Mouse (Mus musculus): Measurements from ENCODE around the gene Wfdc1.

The Wfdc1 gene

DNA sequence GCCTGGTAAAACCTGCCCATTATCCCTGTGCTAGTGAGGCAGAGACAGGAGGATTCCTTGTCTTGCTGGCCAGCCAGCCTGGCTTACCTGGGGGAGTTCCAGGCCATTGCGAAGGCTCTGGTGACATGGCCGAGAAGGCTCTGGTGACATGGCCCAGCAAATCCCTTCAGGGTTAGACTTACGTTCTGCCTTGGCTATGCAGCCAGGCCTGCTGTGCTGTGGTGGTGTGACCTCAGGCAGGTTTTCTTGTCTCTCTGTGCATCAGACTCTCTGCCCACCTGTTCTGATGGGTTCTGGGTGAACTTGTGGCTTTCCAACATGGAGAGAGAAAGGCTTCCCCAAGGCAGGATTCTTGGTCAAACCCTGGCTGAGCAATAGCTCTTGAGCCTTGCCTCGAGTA is 28.8 kb upstream of the Wfdc1 start:
- in situ Hi-C loops (cut with MboI, MseI), result no loop called here

DNA sequence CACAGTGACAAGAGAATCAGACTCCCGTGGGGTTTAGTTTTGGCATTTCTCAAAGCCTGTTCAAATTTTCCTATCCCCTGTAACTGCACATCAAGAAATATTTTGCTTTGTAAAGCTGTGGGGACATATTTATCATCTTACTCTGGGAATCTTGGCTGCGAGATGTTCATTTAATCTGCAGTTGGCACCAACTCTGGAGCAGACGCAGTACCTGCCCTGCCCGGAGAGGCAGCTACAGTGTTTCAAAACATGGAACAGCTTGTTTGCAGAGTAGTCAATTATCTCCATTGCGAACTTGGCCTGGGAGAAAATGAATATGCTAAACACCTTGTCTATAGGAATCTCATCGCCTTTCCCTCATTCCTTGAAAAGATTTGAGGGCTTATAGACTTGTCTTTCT is 27.9 kb upstream of the Wfdc1 start:
- in situ Hi-C loops (cut with MboI, MseI), result no loop called here

DNA sequence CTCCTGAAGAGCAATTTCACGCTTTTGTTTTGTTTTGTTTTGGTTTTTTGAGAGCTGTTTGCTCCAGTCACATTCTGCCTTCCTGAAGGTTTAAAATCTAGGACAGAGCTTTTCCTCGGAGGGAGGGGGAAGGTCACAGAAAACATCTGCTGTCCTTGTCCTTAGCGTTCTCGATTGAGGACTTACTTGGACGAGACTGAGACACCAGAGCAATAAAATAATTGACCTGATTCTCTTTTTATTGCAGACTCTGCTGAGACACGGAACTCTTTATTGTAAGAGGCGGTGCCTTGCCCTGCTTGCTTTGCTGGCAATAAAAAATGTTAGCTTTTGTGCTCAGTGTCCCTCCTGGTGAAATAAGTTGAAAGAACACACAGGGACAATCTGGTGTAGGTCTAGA is 26.4 kb upstream of the Wfdc1 start:
- in situ Hi-C loops (cut with MboI, MseI), result no loop called here

DNA sequence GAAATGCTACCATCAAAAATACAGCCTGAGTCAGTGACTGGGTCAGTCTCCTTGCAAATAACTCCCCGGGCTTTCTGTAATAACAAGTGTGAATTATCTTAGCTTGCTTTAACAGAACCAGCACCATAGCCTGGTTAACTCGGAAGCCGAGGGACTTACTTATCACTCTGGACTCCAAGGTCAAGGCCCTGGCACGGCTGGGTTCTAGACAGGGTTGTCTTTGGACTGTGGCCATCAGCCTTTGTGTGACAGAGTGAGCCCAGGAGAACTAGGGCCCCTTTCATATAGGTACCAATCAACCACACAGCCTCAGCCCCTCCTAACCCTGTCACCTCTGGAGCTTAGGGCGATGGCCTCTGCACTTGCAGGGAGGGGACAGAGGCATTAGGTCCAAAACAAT is 25.1 kb upstream of the Wfdc1 start:
- in situ Hi-C loops (cut with MboI, MseI), result no loop called here

DNA sequence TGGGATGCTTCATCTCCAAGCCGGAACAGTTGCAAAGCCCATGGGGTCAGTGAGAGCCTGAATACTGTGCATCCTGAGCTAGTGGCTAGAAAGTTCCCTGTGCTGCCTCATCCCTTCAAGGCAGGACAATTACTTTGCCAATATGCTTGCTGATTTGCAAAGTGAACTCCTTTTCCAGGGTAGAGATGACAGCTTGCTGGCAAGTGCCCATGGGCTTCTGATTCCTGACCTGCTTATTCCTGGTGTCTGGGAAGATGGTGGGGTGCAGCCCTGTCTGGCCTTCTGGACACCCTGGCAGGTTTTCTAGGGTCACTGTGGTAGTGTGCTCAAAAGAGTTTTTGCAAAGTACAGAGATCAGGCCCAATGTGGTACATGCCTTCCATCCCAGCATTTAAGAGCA is 23.2 kb upstream of the Wfdc1 start:
- in situ Hi-C loops (cut with MboI, MseI), result no loop called here

DNA sequence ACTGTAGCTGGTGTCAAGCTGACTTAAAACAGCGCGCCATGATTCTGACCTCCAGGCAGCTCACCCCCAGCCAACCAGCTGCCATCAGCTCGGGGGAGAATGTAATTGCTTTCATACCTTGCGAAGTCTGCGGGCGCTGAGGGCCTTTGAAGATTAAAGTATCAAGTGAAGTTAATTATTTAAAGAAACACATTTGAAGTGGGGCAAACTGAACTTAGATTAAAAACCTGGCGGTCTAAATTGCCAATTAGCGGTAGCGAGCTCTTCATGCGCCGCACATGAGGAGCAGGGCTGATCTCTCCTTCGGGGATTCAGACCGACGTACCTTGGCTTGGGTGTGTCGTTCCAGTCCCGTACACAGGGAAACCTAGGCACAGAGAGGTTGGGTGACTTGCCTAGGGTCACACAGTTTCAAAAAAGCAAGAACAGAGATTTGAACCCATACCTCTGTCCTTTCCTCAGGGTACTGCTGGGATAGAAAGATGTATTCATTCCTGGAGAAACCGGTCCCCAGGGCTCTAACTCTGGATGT is 21.7 kb upstream of the Wfdc1 start:
- in situ Hi-C loops (cut with MboI, MseI), result no loop called here

DNA sequence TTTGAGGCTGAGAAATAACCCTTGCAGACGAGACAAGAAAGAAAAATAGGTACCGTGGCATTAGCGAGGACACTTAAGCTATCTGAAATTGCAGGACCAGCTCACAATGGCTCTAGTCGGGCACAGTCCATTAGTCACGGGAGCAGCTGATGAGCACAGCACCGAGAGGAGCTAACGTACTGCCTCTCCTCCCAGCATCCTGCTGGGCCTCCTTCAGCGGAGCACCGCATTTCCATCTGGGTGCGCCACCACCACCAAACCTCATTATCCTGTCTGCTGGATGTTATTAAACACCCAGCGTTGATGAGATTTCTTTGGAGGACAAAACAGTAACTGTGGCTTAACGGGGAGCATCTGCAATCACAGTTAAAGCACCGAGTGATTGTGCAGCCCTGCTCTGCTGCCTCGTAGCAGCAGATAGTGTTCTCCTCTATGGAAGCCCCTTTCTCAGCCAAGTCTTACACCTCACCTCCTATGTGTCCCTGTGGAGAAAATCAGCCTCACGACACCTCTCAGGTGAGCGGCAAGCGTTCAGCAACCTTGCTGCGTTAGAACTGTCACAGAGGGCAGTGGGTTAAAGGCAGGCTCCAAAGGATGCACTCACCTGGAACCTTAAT is 21.1 kb upstream of the Wfdc1 start:
- in situ Hi-C loops (cut with MboI, MseI), result no loop called here

DNA sequence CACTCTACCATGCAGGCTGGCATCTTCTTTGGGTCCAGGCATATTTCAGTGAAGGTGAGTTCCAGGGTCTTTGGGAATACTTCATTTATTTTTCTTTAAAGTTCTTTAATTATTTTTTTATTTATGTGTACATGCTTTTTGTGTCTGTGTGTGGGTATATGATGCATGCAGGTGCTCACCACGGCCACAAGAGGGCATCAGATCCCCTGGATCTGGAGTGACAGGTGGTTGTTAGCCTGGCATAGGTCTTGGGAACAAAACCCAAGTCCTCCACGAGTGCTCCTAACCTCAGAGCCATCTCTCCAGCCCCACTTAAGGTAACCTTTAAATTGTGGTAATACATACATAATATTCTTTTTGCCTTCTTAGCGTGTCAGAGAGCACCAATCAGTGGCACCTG is 20.0 kb upstream of the Wfdc1 start:
- in situ Hi-C loops (cut with MboI, MseI), result no loop called here

DNA sequence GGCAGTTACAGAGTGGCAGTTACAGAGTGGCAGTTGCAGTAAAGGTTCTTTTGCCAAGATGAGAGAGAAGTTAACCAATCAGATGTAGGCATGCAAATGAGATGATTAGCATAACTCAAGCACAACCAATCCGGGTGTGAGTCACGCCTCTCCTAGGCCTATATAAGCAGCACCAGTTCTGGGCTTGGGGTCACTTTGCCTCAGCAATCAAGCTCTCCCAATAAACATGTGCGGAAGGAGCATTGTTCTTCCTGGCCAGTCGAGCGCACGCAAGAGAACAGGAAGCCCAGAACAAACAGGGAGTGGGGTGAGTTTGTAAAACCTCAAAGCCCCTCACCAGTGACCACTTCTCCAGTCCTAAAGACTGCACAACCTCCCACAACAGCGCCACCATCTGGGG is 19.3 kb upstream of the Wfdc1 start:
- in situ Hi-C loops (cut with MboI, MseI), result no loop called here

DNA sequence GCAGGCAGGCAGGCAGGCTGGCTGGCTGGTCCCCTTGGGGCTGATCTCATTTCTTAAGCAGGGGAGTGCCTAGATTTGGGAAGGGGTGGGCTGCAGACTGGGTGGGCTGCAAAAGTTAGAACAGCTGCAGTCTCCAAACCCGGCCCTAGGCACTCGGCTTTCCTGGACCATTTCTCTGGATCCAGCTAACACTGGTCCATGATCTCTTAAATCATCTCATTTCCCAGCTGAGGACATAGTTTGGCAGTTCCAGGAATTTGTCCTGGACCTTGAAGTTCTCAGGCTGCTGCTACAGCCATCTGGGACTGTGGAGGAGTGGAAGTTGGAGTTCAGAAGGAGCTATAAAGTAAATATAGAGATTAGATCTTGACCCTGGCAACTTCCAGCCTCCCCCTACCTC is 14.8 kb upstream of the Wfdc1 start:
- in situ Hi-C loops (cut with MboI, MseI), result no loop called here

DNA sequence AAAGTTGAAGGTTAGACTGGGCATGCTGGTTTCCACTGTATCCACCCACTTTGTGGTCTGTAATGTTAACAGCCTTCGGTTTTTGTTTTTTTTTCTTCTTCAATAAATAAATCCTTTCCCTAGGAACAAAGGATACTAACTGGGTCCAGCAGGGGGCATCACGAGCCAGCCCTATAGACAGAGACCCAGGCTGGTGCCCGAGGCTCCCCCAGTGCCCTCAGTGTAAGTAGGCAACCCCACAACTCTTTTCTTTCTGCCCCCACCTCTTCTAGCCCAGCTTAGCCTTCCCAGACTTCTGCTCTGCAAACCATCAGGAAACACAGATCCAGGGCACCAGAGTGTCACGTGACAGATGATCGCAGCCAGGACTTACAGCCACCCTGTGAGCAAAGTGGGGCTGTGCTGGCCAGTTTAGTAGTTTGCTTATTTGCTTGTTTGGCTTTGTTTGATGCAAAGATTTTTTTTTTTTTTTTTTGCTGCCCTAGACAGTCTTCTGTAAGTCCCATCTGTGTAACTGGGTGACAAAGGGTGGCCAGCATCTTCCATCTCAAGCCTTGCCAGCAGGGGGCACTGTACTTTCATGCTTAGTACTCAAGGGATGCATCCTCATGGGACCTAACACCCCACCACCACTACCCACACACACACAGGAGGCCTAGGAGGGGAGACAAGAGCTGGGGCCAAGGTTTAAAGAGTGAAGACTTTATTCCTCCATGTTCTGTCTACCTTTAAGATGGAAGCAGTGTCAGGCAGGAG is 9.3 kb upstream of the Wfdc1 start:
- in situ Hi-C loops (cut with MboI, MseI), result no loop called here

DNA sequence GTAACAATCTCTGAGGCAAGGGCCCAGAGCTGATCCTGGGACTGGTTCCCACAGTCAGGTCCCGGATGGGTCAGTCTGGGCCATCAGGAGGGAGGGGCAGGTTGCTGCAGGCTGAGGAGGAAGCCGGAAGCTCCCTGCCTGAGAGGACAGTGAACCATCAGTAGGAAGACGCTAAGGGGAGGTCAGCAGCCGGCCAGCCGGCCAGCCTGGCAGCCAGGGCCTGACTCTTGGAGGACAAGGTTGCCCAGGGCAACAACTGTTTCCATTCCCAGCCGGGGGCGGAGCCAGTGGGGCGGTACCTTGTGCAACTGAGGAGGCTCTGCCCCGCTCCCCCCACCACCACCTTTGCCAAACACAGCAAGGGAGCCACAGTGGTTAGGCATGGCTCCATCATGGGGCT is 5.1 kb upstream of the Wfdc1 start:
- in situ Hi-C loops (cut with MboI, MseI), result no loop called here

DNA sequence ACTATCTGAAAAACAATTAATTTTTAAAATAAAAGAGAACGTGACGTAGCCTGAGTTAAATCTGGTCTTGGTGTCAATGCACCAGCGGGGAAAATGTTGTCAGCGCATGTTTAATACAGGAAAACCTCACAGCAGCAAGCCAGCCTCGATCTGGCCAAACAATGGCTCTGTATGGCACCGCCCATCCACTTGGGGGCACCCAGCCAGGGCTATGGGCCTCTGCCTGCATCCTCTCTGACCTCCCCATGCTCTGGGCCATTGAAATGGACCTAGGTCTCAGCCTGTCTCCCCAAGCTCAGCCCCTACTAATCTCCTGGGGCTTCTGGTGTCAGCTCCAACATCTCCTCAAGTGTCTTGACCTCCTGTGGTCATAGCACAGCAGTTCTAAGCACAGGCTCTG is 4.3 kb upstream of the Wfdc1 start:
- in situ Hi-C loops (cut with MboI, MseI), result no loop called here

DNA sequence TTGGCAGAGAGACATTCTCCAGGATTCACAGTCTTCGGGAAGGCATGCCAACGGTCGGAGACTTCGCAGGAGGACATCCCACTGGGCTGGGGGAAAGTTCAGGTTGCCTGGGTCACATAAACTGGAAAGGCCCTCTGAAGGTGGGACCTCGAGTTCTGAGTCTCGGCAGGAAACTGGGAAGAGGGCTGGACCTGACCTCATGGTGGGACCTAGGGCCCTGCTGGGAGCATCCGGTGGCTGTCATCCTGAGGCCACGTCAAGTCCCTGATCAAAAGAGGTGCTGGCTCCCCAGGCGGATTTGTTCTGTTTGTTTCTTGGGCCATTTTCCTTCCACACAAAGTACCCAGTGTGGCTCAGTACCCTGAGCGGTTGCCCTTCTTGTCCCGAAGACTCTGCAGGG is 2.7 kb upstream of the Wfdc1 start:
- in situ Hi-C loops (cut with MboI, MseI), result no loop called here

DNA sequence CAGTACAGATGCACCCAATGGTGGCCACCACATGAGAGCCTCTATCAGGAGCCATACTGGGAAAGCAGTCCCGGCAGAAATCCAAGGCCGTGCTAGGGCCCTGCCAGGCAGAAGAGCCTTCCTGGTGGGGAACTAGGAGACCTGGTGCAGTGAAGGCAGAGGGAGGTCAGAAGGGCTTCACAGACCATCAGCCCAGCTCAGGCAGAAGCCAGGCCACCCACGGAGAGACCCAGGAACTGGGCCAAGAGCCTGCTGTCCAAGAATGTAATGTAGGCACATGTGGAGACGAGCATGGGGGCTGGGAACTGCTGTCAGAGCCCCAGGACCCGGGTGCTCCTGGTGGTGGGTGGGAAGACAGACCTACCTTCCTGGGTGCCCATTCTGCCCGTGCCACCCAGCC is 895 bp upstream of the Wfdc1 start:
- in situ Hi-C loops (cut with MboI, MseI), result loop anchor here in 1 of 2 experiments (5.0 kb wide), 1 partner anchor 43 kb away; no protein-coding TSS in a partner anchor

DNA sequence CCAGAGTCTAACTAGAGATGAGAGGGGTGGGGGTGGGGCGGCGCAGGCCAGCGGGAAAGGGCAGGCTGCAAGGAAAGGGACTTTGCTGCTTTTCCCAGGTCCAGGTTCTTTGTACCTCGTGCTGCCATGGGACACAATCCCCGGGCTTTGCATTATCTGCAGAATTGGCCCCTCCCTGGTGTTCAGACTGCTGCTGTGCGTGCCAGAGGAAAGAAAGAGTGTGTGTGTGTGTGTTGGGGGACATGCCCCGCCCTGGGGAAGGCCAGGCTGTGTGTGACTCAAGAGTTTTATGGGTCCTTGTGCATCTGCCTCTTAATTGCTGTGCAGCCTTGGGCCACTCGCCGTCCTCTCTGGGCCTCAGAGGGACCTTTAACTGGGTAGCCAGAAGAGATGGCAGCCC is 2.3 kb downstream of the Wfdc1 start:
- in situ Hi-C loops (cut with MboI, MseI), result loop anchor here in 1 of 2 experiments (5.0 kb wide), 1 partner anchor 46 kb away; no protein-coding TSS in a partner anchor

DNA sequence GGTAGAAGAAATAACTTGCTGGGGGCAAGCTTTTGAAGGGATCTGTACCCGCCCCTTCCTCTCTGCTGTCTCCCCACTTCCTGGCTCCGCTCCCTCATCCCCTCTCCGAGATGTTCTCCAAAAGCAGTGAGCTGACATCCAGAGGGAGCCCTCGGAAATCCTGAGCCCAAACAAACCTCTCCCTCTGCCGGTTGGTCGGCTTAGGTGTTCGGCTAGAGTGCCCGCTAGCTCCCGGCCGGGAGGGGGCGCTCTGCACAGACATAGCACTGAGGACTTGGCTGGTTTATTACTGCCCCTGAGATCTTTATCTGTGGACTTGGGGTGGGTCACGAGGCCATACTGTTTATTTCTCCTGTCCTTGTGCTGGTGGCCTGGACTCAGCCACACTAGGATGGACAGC is 3.1 kb downstream of the Wfdc1 start:
- in situ Hi-C loops (cut with MboI, MseI), result loop anchor here in 1 of 2 experiments (5.0 kb wide), 1 partner anchor 47 kb away; no protein-coding TSS in a partner anchor

DNA sequence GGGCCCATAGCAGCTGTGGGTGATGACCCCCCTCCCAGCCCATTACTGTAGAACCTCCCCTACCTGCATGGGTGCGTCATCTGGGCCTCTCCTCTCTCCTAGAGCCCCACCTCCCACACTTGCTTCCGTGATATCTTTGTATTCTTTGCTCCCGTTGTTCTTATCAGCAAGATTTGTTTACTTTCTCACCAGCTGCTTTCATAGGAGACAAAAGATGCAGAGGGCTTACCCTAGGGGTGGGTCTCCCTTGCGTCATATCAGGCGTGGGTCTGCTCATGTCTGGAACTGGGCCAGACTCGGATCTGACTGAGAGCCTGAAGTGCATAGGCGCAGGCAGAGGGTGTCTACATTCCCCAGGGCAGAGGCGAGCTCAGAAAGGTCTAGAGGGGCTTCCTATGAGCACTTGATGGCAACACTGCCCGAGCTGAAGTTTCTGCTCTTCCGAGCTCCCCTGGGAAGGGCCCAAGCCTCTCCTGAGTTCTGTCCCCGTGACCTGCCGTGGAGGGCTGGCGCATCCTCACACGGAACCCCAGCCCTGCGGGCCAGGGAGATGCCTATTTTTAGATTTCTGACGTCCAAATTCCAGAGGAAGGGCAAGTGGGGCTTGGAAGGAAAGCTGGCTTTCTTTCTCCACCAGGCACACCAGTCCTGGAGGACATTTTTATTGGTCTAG is 4.4 kb downstream of the Wfdc1 start:
- in situ Hi-C loops (cut with MboI, MseI), result no loop called here

DNA sequence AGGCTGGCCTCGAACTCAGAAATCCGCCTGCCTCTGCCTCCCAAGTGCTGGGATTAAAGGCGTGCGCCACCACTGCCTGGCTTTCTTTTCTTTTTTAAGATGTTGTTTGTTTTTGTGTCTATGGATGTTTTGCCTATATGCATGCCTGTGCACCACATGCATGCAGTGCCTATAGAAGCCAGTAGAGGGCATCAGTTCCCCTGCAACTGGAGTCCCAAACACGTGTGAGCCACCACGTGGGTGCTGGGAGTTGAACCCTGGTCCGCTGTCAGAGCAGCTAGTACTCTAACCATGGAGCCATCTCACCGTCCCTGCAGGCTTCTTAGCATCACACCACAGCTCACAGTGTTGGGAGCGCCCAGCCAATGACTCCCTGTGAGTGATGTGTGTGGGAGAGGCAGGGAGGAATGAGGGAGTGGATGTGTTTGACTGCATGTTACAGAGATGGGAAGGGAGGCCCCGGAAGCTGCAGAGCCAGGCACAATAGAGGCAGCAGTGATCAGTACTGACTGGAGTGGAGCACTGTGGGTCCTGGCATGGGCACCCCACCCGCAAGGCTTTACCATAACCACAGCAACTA is 7.9 kb downstream of the Wfdc1 start:
- in situ Hi-C loops (cut with MboI, MseI), result no loop called here

DNA sequence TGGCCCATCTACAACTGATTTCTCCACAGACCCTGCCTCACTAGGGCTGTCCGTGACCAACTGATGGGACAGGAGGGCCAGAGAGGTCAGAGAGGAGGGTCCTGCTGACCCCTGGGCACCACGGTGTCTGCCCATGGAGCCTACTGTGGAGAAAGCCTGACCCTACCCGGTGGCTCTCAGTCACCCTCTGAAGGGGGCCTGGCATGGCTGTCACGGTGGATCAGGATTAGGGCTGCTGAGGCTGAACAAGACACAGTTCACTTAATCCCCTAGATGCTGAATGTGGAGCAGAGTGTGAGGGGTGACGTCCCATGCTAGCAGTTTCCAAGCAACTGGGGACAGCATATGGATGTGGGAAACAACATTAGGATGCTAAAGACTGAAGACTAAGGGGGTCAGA is 9.3 kb downstream of the Wfdc1 start:
- in situ Hi-C loops (cut with MboI, MseI), result no loop called here

DNA sequence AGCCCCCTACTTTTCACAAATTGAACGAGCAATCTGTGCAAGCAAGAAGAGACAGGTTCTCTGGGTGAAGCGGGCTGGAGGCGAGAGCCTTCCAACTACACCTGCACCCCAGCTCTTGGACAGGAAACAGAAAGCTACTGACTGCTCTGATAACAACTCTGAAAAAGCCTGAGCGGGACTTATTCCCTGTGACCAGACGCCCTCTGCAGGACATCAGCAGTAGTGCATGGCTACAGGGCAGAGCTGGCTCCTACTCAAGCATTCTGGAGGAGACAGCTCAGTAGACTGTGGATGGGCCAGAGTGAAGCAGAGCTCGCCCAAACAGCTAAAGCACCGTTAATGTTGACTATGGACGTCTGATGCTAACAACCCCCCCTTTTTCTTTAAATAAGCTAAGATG is 10.2 kb downstream of the Wfdc1 start:
- in situ Hi-C loops (cut with MboI, MseI), result no loop called here

DNA sequence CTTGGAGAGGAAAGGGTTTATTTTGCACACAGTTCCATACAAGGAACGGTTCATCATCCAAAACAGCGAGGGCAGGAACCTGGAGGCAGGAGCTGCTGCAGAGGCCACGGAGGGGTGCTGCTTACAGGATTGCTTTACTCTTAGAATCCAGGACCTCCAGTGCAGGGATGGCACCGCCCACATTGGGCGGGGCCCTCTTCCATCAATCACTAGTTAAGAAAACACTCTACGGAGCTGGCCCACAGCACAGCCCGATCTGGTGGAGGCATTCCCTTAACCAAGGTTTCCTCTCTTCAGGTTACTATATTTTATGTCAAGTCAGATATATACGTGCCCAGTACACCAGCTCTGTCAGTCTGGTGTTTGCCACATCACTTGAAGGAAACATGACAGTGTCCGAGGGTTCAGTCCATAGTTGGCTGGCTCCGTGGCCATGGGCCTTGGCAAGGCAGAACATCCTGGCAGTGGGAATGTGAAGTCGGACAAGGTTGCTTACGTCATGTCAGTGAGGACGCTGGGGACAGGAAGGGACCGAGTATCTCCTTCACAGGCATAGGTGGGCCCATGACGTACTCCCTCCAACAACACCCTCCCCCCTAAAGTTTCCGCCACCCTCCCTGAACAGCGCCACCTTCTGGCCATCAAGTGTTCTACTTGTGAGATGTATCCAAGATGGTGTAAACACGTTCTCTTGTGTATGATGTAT is 12.1 kb downstream of the Wfdc1 start:
- in situ Hi-C loops (cut with MboI, MseI), result no loop called here
